Mouse (Mus musculus) ES-E14 (cell line): Measurements from ENCODE around the gene Slfnl1. TPM values are rescaled to one million over a fixed set of nuclear protein-coding genes. Genes with fewer than 3 reads are reported as not detected.

ENCODE experiments used
- DNase-seq: peaks from one replicate; pipeline ENCODE4 v3.0.0-alpha.2; 2013; ENCODE audit warnings: low read depth, low spot score
- H3K27ac ChIP-seq: 2 replicates; pipeline ENCODE4 v1.5.1; 2012; ENCODE audit warnings: low read depth, mild to moderate bottlenecking, low read length, moderate library complexity, mixed read lengths; ENCODE audit not compliant: poor library complexity, insufficient read depth, severe bottlenecking
- H3K36me3 ChIP-seq: 2 replicates; pipeline ENCODE4 v1.6.1; 2012; ENCODE audit warnings: mild to moderate bottlenecking, low read length, moderate library complexity, mixed read lengths; ENCODE audit not compliant: control insufficient read depth, poor library complexity, insufficient read depth, severe bottlenecking
- H3K4me1 ChIP-seq, 2 experiments: fragments of 150-350 bp in 1 of 2; sonication (generic) in 1 of 2; 2 replicates each; pipeline ENCODE4 v1.6.1; 2012; ENCODE audit warnings: low read length in 2 of 2, mild to moderate bottlenecking in 1 of 2, mixed read lengths in 1 of 2; ENCODE audit not compliant: control insufficient read depth in 2 of 2, insufficient read depth in 2 of 2, poor library complexity in 1 of 2
- H3K4me3 ChIP-seq, 2 experiments: fragments of 150-350 bp in 1 of 2; sonication (generic) in 1 of 2; 2 replicates each; pipeline ENCODE4 v1.5.1; 2012; ENCODE audit warnings: low read length in 2 of 2, low read depth in 1 of 2, mild to moderate bottlenecking in 1 of 2, mixed read lengths in 1 of 2; ENCODE audit not compliant: insufficient read depth in 1 of 2, poor library complexity in 1 of 2, severe bottlenecking in 1 of 2
- H3K9ac ChIP-seq: 2 replicates; pipeline ENCODE4 v1.6.1; 2012; ENCODE audit warnings: low read depth, mild to moderate bottlenecking, low read length, mixed read lengths; ENCODE audit not compliant: poor library complexity, insufficient read depth, severe bottlenecking
- H3K9me3 ChIP-seq: fragments of 150-350 bp; sonication (generic); 2 replicates; pipeline ENCODE4 v1.6.1; 2012; ENCODE audit warnings: low read depth, mild to moderate bottlenecking, low read length; ENCODE audit not compliant: control insufficient read depth, insufficient read depth
- CHD2 ChIP-seq: IDR thresholded peaks from 2 replicates; pipeline ENCODE4 v1.6.1; 2014; ENCODE audit warnings: mild to moderate bottlenecking, low read depth, low read length, inconsistent platforms
- HCFC1 ChIP-seq: IDR thresholded peaks from 2 replicates; pipeline ENCODE4 v1.6.1; 2012; ENCODE audit warnings: low read length, inconsistent platforms, borderline replicate concordance; ENCODE audit not compliant: insufficient read depth
- MAFK ChIP-seq: IDR thresholded peaks from 2 replicates; pipeline ENCODE4 v1.6.1; 2014; ENCODE audit warnings: mild to moderate bottlenecking, low read depth, low read length, inconsistent platforms; ENCODE audit not compliant: insufficient read depth
- ZC3H11A ChIP-seq: IDR thresholded peaks from 2 replicates; pipeline ENCODE4 v1.6.1; 2012; ENCODE audit warnings: low read depth, mild to moderate bottlenecking, inconsistent platforms, low read length, borderline replicate concordance
- ZNF384 ChIP-seq: IDR thresholded peaks from 2 replicates; pipeline ENCODE4 v1.6.1; 2012; ENCODE audit warnings: low read depth, low read length, inconsistent platforms
- in situ Hi-C, 2 experiments: fragments of 600-800 bp; cut with MboI; formaldehyde crosslinking; loops; one replicate each; pipeline ENCODE4 v1.15.1; 2025; ENCODE audit warnings: low sequenced_read_pairs in 2 of 2, inconsistent platforms in 1 of 2; ENCODE audit not compliant: unreplicated experiment in 2 of 2
- total RNA-seq: library from RNA; depleted of rRNA; stranded (reverse); fragments of 300-350 nt; gene quantifications from 2 replicates; pipeline ENCODE4 v1.2.3, GENCODE M21; 2012

Slfnl1 gene
- total RNA-seq, 1 experiment: not detected

- in situ Hi-C loops: no loop called here
These were observed 15.5 kb upstream of the Slfnl1 start for GRCm38 (mm10) chr4:120516491-120516890.

GRCm38 (mm10) chr4:120516907-120517306 is 15.1 kb upstream of the Slfnl1 start:
- Histone ChIP-seq H3K4me1 (no peaks in the 10 kb centered on the region), H3K36me3 (no peaks in the 10 kb centered on the region), H3K4me3 (no peak overlapping the region), H3K9me3 (no peaks in the 10 kb centered on the region), H3K9ac (no peak overlapping the region), H3K27ac (no peak overlapping the region)
- in situ Hi-C loops: no loop called here
- no peak for DNase-seq
- TF ChIP-seq ZNF384 (no peak), ZC3H11A (no peak), HCFC1 (no peak), MAFK (no peak), CHD2 (no peak)

More at GRCm38 (mm10) chr4:120516491-120516890, 15.5 kb upstream of the Slfnl1 start:
- no peak for DNase-seq
- no peak overlapping the region for H3K9ac ChIP-seq
- H3K27ac ChIP-seq: no peak overlapping the region
- no peaks in the 10 kb centered on the region for H3K36me3 ChIP-seq
- TF ChIP-seq MAFK (no peak), CHD2 (no peak), ZNF384 (no peak), ZC3H11A (no peak)
- H3K4me1 ChIP-seq: no peaks in the 10 kb centered on the region
- H3K9me3 ChIP-seq: no peaks in the 10 kb centered on the region
- H3K4me3 ChIP-seq: no peak overlapping the region

- no peaks in the 10 kb centered on the region for H3K4me1 ChIP-seq
- TF ChIP-seq MAFK (0 out of 2 replicates have a peak, but pooled peaks have one; percentile 27), CHD2 (no peak), HCFC1 (no peak), ZNF384 (no peak), ZC3H11A (no peak)
- in situ Hi-C loops: no loop called here
- no peaks in the 10 kb centered on the region for H3K36me3 ChIP-seq
- H3K27ac ChIP-seq: no peak overlapping the region; the same call in 1 of the 2 replicates
- no peak overlapping the region for H3K9ac ChIP-seq
- no peak overlapping the region for H3K4me3 ChIP-seq
- no peaks in the 10 kb centered on the region for H3K9me3 ChIP-seq
- no peak for DNase-seq
These were observed 14.7 kb upstream of the Slfnl1 start for GRCm38 (mm10) chr4:120517335-120517734.

- Histone ChIP-seq H3K36me3 (peaks cover 6% of the 10 kb centered on the region), H3K4me3 (no peak overlapping the region), H3K9ac (no peak overlapping the region), H3K9me3 (no peaks in the 10 kb centered on the region), H3K27ac (no peak overlapping the region), H3K4me1 (no peaks in the 10 kb centered on the region)
- in situ Hi-C loops: no loop called here
- no peak for DNase-seq
- no peak for TF ChIP-seq MAFK
- no peak for TF ChIP-seq CHD2
- TF ChIP-seq HCFC1: no peak
- TF ChIP-seq ZNF384: no peak
- no peak for TF ChIP-seq ZC3H11A
These were observed 10.3 kb upstream of the Slfnl1 start for GRCm38 (mm10) chr4:120521761-120522160.

GRCm38 (mm10) chr4:120522351-120522750 is 9.7 kb upstream of the Slfnl1 start:
- H3K4me1 ChIP-seq: no peaks in the 10 kb centered on the region
- H3K27ac ChIP-seq: no peak overlapping the region
- H3K9ac ChIP-seq: no peak overlapping the region
- in situ Hi-C loops: no loop called here
- no peaks in the 10 kb centered on the region for H3K9me3 ChIP-seq
- no peak for TF ChIP-seq HCFC1
- no peak for TF ChIP-seq CHD2
- no peak for TF ChIP-seq ZNF384
- TF ChIP-seq MAFK: no peak
- TF ChIP-seq ZC3H11A: no peak
- H3K4me3 ChIP-seq: no peak overlapping the region
- H3K36me3 ChIP-seq: peaks cover 6% of the 10 kb centered on the region
- DNase-seq: no peak
